Mouse (Mus musculus): ENCODE results near the gene Ddc. TPM values are rescaled to one million over a fixed set of nuclear protein-coding genes. Genes with fewer than 3 reads are reported as not detected.

The Ddc gene
- total and polyA plus RNA-seq, 3 experiments = 0.07 to 0.08 TPM; not detected in 1

GRCm38 (mm10) chr11:11937340-11938030 is 39.5 kb upstream of the Ddc start:
- no peaks in the 10 kb centered on the region for H3K36me3 ChIP-seq (ENCODE audit: control insufficient read depth in 1 of 2, insufficient read depth in 2 of 2, low read length in 2 of 2)

GRCm38 (mm10) chr11:11934808-11935207 is 36.9 kb upstream of the Ddc start:
- Histone ChIP-seq H3K4me1 (ENCODE audit: control insufficient read depth in 1 of 2, insufficient read depth in 2 of 2, low read length in 2 of 2) (peaks cover 0 to 3% of the 10 kb centered on the region in 2 experiments; a peak in 1 of 4 replicates), H3K9ac (ENCODE audit: control insufficient read depth, low read depth, low read length, poor library complexity, severe bottlenecking) (no peak overlapping the region), H3K36me3 (ENCODE audit: control insufficient read depth in 1 of 2, insufficient read depth in 2 of 2, low read length in 2 of 2) (no peaks in the 10 kb centered on the region), H3K27me3 (ENCODE audit: control insufficient read depth in 1 of 2, insufficient read depth in 2 of 2, low read length in 2 of 2) (peaks cover 3% of the 10 kb centered on the region in 2 experiments; a peak in 3 of 4 replicates), H3K4me3 (ENCODE audit: control insufficient read depth in 1 of 2, insufficient read depth in 1 of 2, low read depth in 2 of 2, low read length in 2 of 2) (no peak overlapping the region), H3K79me2 (ENCODE audit: control insufficient read depth, insufficient read depth, low read length, poor library complexity) (no peaks in the 10 kb centered on the region), H3K9me3 (replicated peaks; ENCODE audit: insufficient read depth, low read length) (no peaks in the 10 kb centered on the region), H3K27ac (ENCODE audit: control insufficient read depth, low read depth, low read length) (no peak overlapping the region)
- TF ChIP-seq ZMIZ1 (IDR thresholded peaks at IDR 0.05; ENCODE audit: low read depth, low read length) (no peak), MAX (IDR thresholded peaks at IDR 0.05; ENCODE audit: low read length) (no peak), SIN3A (IDR thresholded peaks at IDR 0.05; ENCODE audit: low read length) (no peak), MAZ (IDR thresholded peaks at IDR 0.05; ENCODE audit: low read depth, low read length) (no peak), CHD2 (IDR thresholded peaks at IDR 0.05; ENCODE audit: low read length) (no peak), MXI1 (IDR thresholded peaks at IDR 0.05; ENCODE audit: low read depth, low read length) (no peak), MYB (IDR thresholded peaks at IDR 0.05; ENCODE audit: low read depth, low read length) (no peak), ZC3H11A (IDR thresholded peaks at IDR 0.05; ENCODE audit: low read depth, low read length) (no peak), USF1 (IDR thresholded peaks at IDR 0.05; ENCODE audit: low read depth, low read length) (no peak), TBP (IDR thresholded peaks at IDR 0.05; ENCODE audit: low read depth, low read length) (no peak), POLR2A (IDR thresholded peaks at IDR 0.05; ENCODE audit: control insufficient read depth in 1 of 2, insufficient read depth in 1 of 2, low read depth in 1 of 2, low read length in 2 of 2, poor library complexity in 1 of 2) (no peak), E2F4 (IDR thresholded peaks at IDR 0.05; ENCODE audit: borderline replicate concordance, low read depth, low read length) (no peak), ZKSCAN1 (IDR thresholded peaks at IDR 0.05; ENCODE audit: low read depth, low read length) (no peak), MYC (IDR thresholded peaks at IDR 0.05; ENCODE audit: low read depth, low read length) (no peak), USF2 (IDR thresholded peaks at IDR 0.05; ENCODE audit: borderline replicate concordance in 1 of 2, insufficient read depth in 1 of 2, low read depth in 1 of 2, low read length in 2 of 2) (no peak), POLR2AphosphoS2 (IDR thresholded peaks at IDR 0.05; ENCODE audit: low read length) (no peak)
- DNase-seq (ENCODE audit: low read depth, low spot score) = no peak

More at GRCm38 (mm10) chr11:11937340-11938030, 39.5 kb upstream of the Ddc start:
- H3K27me3 ChIP-seq (ENCODE audit: control insufficient read depth in 1 of 2, insufficient read depth in 2 of 2, low read length in 2 of 2) = peaks cover 1 to 3% of the 10 kb centered on the region in 2 experiments; a peak in 3 of 4 replicates
- no peak overlapping the region for H3K4me3 ChIP-seq (ENCODE audit: control insufficient read depth in 1 of 2, insufficient read depth in 1 of 2, low read depth in 2 of 2, low read length in 2 of 2)
- no peaks in the 10 kb centered on the region for H3K9me3 ChIP-seq (replicated peaks; ENCODE audit: insufficient read depth, low read length)
- no peaks in the 10 kb centered on the region for H3K79me2 ChIP-seq (ENCODE audit: control insufficient read depth, insufficient read depth, low read length, poor library complexity)
- TF ChIP-seq MAZ (IDR thresholded peaks at IDR 0.05; ENCODE audit: low read depth, low read length) (no peak), RAD21 (IDR thresholded peaks at IDR 0.05; ENCODE audit: low read depth, low read length) (no peak)
- no peak overlapping the region for H3K27ac ChIP-seq (ENCODE audit: control insufficient read depth, low read depth, low read length)
- H3K9ac ChIP-seq (ENCODE audit: control insufficient read depth, low read depth, low read length, poor library complexity, severe bottlenecking) = no peak overlapping the region
- H3K4me1 ChIP-seq (ENCODE audit: control insufficient read depth in 1 of 2, insufficient read depth in 2 of 2, low read length in 2 of 2) = peaks cover 0 to 3% of the 10 kb centered on the region in 2 experiments; a peak in 1 of 4 replicates
- no peak for DNase-seq (ENCODE audit: low read depth, low spot score)

Data from MEL (cell line).